Mouse (Mus musculus) testis, adult 2 months (tissue): ENCODE measurements at regions not wholly inside any gene's neighbourhood (a gene's known extent, or its start where the extent isn't known, plus 50 kb on each side); places are given as distances from the start of the nearest gene placed in this dataset.

Experiments used
- CTCF ChIP-seq: fragments of 200-500 bp; IDR thresholded peaks from 2 replicates; pipeline ENCODE4 v1.5.1; 2012; ENCODE audit warnings: low read depth, mild to moderate bottlenecking, inconsistent platforms, low read length, moderate library complexity; ENCODE audit not compliant: control insufficient read depth, insufficient read depth, insufficient replicate concordance
- POLR2A ChIP-seq: fragments of 200-500 bp; IDR thresholded peaks from 2 replicates; pipeline ENCODE4 v1.6.1; 2012; ENCODE audit warnings: low read depth, mild to moderate bottlenecking, inconsistent platforms, low read length, moderate library complexity; ENCODE audit not compliant: control insufficient read depth

DNA sequence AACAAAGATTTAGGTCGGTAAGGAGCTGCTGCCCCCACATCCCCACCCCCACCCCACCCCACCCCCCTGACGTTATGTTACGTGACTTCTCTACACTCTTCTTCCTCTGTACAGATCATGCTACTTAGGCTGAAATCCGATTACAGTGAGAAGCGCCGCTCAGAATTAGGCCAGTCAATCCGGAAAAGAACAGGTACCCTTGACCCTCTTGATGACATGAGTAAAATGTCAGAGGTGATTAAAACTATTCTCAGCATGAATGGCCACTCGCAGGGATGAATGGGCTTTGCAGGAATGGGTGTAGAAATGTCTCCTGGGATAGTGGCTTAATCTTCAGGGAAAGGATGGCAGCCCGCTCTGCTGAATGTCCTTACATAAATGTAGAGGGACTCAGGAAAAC is 63.0 kb upstream of the Hk2 start:
- no peak for TF ChIP-seq POLR2A
- TF ChIP-seq CTCF = no peak
